Mouse (Mus musculus) brain, adult 2 months (tissue): ENCODE results near the gene Desi2.
"Not testable (repeated sequence)": the region's sequence is repeated elsewhere in the genome, so short reads cannot be mapped to it uniquely, and the experiment has no call there.

Experiments used
- DNase-seq: peaks from one replicate; pipeline ENCODE4 v3.0.0; 2011; ENCODE audit warnings: low read depth, low spot score

The Desi2 gene

GRCm38 (mm10) chr1:178258821-178259220, 71.6 kb downstream of the Desi2 start:
- DNase-seq = no peak

- DNase-seq = not testable (repeated sequence)
Measured at GRCm38 (mm10) chr1:178265381-178265780, 78.2 kb downstream of the Desi2 start.

GRCm38 (mm10) chr1:178270635-178271034, 83.4 kb downstream of the Desi2 start:
- no peak for DNase-seq

- DNase-seq = peak; percentile 57
Measured at GRCm38 (mm10) chr1:178275174-178275730, 88.0 kb downstream of the Desi2 start.

GRCm38 (mm10) chr1:178275738-178276053, 88.5 kb downstream of the Desi2 start:
- peak; percentile 7 for DNase-seq

GRCm38 (mm10) chr1:178276054-178276911, 89.1 kb downstream of the Desi2 start:
- DNase-seq = peak; percentile 88

GRCm38 (mm10) chr1:178283314-178283713, 96.1 kb downstream of the Desi2 start:
- DNase-seq = not testable (repeated sequence)

- no peak for DNase-seq
Measured at GRCm38 (mm10) chr1:178283946-178284720, 96.9 kb downstream of the Desi2 start.

GRCm38 (mm10) chr1:178287601-178288176, 100.5 kb downstream of the Desi2 start:
- no peak for DNase-seq

GRCm38 (mm10) chr1:178291716-178292115, 104.5 kb downstream of the Desi2 start:
- no peak for DNase-seq

- DNase-seq = peak; percentile 65
Measured at GRCm38 (mm10) chr1:178294051-178294450, 106.8 kb downstream of the Desi2 start.

- DNase-seq = not testable (repeated sequence)
Measured at GRCm38 (mm10) chr1:178301261-178301660, 114.0 kb downstream of the Desi2 start.

- peak; percentile 89 for DNase-seq
Measured at GRCm38 (mm10) chr1:178303425-178303824, 116.2 kb downstream of the Desi2 start.
